Mouse (Mus musculus) heart, embryonic 13.5 days (tissue): ENCODE data around the gene E130308A19Rik. TPM values are rescaled to one million over a fixed set of nuclear protein-coding genes. Genes with fewer than 3 reads are reported as not detected.

Source experiments
- ATAC-seq: fragments of 200-750 bp; cut with Nextera tagmentation; 2 replicates; pipeline ENCODE4 v1.8.0; 2017; ENCODE audit warnings: moderate TSS enrichment; ENCODE audit not compliant: insufficient number of reproducible peaks, low FRiP score, low TSS enrichment; ENCODE audit errors: extremely low read depth
- H3K27ac ChIP-seq: fragments of 300-500 bp; sonication (generic); replicated peaks from 2 replicates; pipeline ENCODE4 v1.5.1; 2015; ENCODE audit warnings: moderate library complexity, mild to moderate bottlenecking, inconsistent platforms
- H3K27me3 ChIP-seq: fragments of 300-500 bp; sonication (generic); replicated peaks from 2 replicates; pipeline ENCODE4 v1.6.1; 2015; ENCODE audit warnings: mild to moderate bottlenecking, inconsistent platforms
- H3K36me3 ChIP-seq: fragments of 300-500 bp; sonication (generic); 2 replicates; pipeline ENCODE4 v1.6.1; 2015; ENCODE audit warnings: mild to moderate bottlenecking, inconsistent platforms
- H3K4me1 ChIP-seq: fragments of 300-500 bp; sonication (generic); 2 replicates; pipeline ENCODE4 v1.6.1; 2015; ENCODE audit warnings: inconsistent platforms
- H3K4me2 ChIP-seq: fragments of 300-500 bp; sonication (generic); 2 replicates; pipeline ENCODE4 v1.6.1; 2015; ENCODE audit warnings: inconsistent platforms, mild to moderate bottlenecking, moderate library complexity
- H3K4me3 ChIP-seq: fragments of 300-500 bp; sonication (generic); 2 replicates; pipeline ENCODE4 v1.5.1; 2015; ENCODE audit warnings: moderate library complexity, mild to moderate bottlenecking, inconsistent platforms
- H3K9ac ChIP-seq: fragments of 300-500 bp; sonication (generic); 2 replicates; pipeline ENCODE4 v1.6.1; 2015; ENCODE audit warnings: inconsistent platforms, mild to moderate bottlenecking, moderate library complexity
- H3K9me3 ChIP-seq: fragments of 300-500 bp; sonication (generic); 2 replicates; pipeline ENCODE4 v1.6.1; 2016; ENCODE audit warnings: inconsistent platforms
- WGBS: fragments of 180-500 bp; shearing (Covaris S2); methylation state at CpG from one replicate; pipeline ENCODE4 v1.1.7; 2015; ENCODE audit warnings: mixed read lengths; 5-methylcytosine and 5-hydroxymethylcytosine counted together
- polyA plus RNA-seq: library from polyadenylated mRNA; unstranded; fragments of >200 nt; fragmentation: Nextera tagmentation; extraction: Ambion mirVana; gene quantifications from 2 replicates; pipeline ENCODE4 v1.2.1, GENCODE M21; 2015

The E130308A19Rik gene
- polyA plus RNA-seq, 1 experiment from 2014 or later, result 20.5 TPM

DNA sequence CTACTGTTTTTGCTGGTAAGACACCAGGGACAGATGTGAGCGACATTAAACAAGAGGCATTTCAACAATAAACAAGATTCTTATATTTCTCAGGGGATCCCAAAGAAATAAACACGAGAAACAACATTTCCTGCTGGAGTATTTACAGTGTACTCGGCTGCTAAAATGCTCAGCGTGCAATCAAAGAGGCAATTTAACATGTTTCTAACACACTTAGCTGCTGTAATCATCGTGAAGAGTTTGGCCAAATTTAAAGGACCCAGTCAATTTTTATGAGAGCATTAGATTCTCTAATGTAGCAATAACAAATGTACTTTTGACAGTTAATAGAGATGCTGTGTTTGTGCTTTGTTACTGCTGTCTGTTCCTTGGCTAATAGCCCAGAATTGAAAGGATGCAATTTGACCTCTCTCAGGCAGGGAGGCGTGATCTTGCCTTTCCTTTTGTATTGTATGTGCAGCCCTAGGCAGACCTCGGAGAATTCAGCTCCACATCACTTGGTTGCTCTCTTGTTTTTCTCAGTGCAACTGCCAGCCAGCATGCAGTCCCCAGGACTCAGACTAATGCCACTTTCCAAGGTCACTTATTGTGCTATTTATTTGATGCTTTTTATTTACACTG, 139.5 kb downstream of the E130308A19Rik start:
- Histone ChIP-seq H3K4me1 (peaks cover 24% of the 10 kb centered on the region), H3K4me3 (no peak overlapping the region), H3K9me3 (no peaks in the 10 kb centered on the region), H3K27ac (peak overlapping the region; percentile 66), H3K4me2 (peak overlapping the region; percentile 40), H3K27me3 (no peaks in the 10 kb centered on the region), H3K9ac (no peak overlapping the region), H3K36me3 (peaks cover 15% of the 10 kb centered on the region)
- WGBS, result 35% methylated on average over 7 of the region's 7 CpGs
- ATAC-seq, result no peak

DNA sequence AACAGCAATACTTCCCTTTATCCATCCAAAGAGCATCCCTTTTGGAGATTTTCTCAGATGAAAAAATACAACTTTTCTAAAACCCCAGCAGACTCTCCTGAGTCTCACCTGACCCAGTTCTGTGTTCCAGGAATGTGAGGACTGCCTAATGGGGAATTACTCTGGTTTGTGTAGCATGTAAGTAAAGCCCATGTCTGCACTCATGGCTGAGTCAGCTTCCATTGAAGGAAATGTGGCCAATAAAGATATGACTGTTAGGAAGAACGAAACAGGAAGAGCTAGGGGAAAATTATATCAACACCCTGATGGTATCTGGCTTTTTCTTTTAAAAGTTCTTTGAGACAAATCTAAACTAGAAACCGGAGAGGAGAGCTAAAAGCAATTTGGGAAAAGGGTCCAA, 141.7 kb downstream of the E130308A19Rik start:
- no peak for ATAC-seq
- no peaks in the 10 kb centered on the region for H3K27me3 ChIP-seq
- 72% methylated on average over 2 of the region's 2 CpGs for WGBS
- H3K36me3 ChIP-seq, result peaks cover 36% of the 10 kb centered on the region
- H3K4me2 ChIP-seq, result no peak overlapping the region
- H3K27ac ChIP-seq, result no peak overlapping the region
- H3K4me3 ChIP-seq, result no peak overlapping the region
- no peaks in the 10 kb centered on the region for H3K9me3 ChIP-seq
- peaks cover 31% of the 10 kb centered on the region for H3K4me1 ChIP-seq
- no peak overlapping the region for H3K9ac ChIP-seq

DNA sequence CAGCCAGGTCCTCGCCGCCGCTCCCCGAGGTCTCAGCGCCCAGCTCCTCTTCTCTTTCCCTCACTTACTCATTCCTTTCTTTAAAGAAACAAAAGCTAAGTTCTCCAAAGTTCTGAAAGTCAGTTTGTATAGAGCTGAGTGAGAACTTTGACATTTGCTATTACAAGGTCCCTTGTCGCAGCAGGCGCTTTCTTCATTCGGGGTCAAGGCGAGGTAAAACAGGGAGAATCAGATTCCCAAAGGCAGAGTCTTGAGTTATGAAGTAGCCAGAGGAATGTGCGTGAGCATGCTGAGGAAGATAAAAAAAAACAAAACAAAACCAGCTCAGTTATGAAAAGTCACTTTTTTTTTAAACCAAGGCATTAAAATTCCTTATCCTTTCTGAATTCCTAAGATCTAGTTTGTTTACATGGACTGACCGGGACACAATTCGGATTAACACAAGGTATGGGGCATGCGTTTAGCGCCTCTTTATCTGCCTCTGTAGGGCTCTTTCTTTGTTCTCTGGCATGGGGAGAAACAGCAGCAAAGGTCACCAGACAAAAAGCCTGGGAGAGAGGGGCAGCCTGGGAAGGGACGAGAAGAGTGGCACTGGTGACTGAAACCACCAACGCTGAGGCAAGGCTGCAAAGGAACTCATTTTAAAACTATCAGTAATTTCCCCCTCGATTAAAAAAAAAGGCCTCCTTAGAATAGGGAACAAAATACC, 146.3 kb downstream of the E130308A19Rik start:
- 0 out of 2 replicates have a peak overlapping the region, but pooled peaks have one; percentile 21 for H3K9ac ChIP-seq
- H3K36me3 ChIP-seq, result peaks cover 64% of the 10 kb centered on the region
- ATAC-seq, result no peak
- H3K4me2 ChIP-seq, result no peak overlapping the region
- WGBS, result 59% methylated on average over 17 of the region's 17 CpGs
- H3K27ac ChIP-seq, result peak overlapping the region; percentile 66
- no peak overlapping the region for H3K4me3 ChIP-seq
- peaks cover 18% of the 10 kb centered on the region for H3K4me1 ChIP-seq
- no peaks in the 10 kb centered on the region for H3K9me3 ChIP-seq
- H3K27me3 ChIP-seq, result no peaks in the 10 kb centered on the region

DNA sequence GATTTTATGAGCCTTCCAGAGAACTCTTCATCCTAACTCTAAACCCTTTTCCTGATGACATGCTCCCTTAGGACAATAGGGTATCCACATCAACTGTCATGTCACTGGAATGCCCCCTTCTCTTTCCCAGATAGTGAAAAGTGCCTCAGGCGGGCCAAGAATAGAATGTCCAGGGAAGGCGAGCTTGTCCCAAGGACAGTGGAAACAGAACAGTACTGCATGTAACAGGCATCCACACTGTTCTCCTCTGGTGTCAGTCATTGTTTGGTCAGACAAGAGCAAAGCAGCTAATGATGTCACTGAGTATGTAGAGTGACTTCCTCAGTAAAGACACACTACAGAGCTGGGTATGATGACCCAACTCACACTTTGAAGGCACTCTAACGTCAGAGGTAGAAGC, 151.8 kb downstream of the E130308A19Rik start:
- ATAC-seq, result 0 out of 2 replicates have a peak, but pooled peaks have one; percentile 59
- Histone ChIP-seq H3K4me2 (no peak overlapping the region), H3K4me1 (peaks cover 34% of the 10 kb centered on the region), H3K4me3 (no peak overlapping the region), H3K27ac (peak overlapping the region; percentile 87), H3K36me3 (peaks cover 39% of the 10 kb centered on the region), H3K9ac (peak overlapping the region; percentile 25; the same call in 1 of the 2 replicates), H3K27me3 (no peaks in the 10 kb centered on the region), H3K9me3 (no peaks in the 10 kb centered on the region)
- WGBS, result 45% methylated on average over 3 of the region's 3 CpGs

DNA sequence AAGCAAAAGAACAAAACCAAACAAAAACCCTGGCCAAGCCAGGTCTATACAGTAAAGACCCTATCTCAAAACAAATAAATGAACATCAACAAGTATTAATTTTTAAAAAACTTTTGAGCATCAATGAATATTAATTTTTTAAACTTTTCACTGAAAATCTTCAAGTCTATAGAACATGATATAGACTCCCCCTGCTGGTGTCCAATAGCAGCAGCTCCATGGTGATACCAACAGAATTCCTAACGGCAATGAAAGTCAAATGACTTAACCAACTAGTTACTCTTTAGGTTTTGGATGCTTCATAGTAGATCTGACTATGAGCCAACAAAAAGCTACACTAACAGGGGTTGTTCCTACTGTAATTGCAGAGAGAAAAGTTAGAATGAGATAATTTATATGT, 154.6 kb downstream of the E130308A19Rik start:
- WGBS, result 14% methylated on average over 1 of the region's 1 CpGs
- ATAC-seq, result no peak
- H3K9ac ChIP-seq, result no peak overlapping the region

DNA sequence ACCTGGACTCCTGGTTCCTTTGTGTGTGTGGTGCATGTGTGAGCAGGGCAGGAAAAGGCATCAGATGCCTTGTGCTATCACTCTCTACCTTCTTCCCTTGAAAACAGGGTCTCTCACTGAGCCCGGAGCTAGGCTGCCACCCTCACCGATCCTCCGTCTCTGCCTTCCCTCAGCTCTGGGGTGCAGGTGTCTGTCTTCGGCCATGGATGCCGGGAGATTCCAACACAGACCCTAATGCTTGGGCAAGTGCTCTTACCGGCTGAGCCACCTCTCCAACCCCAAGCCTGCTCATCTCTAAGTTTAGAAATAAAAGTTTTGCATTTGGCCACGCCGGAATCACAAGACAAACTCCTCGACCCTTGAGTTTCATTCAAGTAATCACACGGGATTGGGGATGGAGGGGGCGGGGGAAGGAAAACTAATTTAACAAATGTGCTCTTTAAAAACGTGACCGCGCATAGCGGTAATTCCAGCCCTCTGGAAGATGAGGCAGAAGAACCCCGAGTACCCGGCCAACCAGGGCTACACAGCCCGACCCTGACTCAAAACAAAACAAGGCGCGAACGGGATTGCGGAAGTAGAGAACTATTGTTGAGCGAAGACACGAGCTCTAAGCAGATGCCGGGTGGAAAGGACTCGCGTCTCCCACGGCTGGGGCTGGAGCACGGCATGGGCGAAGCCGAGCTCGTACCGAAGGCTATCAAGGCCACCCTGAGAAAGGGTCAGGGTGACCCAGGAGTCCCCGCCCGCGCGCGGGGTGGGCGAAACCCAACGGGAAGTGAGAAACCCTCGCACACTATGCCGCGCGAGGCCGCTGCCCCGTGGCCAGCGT, 157.1 kb downstream of the E130308A19Rik start:
- Histone ChIP-seq H3K27ac (peak overlapping the region; percentile 81), H3K4me1 (peaks cover 21% of the 10 kb centered on the region), H3K4me3 (peak overlapping the region; percentile 97), H3K4me2 (peak overlapping the region; percentile 91), H3K9ac (peak overlapping the region; percentile 87), H3K27me3 (no peaks in the 10 kb centered on the region), H3K9me3 (no peaks in the 10 kb centered on the region), H3K36me3 (peaks cover 10% of the 10 kb centered on the region)
- peak; percentile 16 for ATAC-seq
- WGBS, result under 1% methylated on average over 47 of the region's 47 CpGs

More for the DNA sequence above, 154.6 kb downstream of the E130308A19Rik start:
- H3K4me2 ChIP-seq, result no peak overlapping the region
- peaks cover 31% of the 10 kb centered on the region for H3K4me1 ChIP-seq
- no peaks in the 10 kb centered on the region for H3K27me3 ChIP-seq
- no peak overlapping the region for H3K27ac ChIP-seq
- H3K4me3 ChIP-seq, result no peak overlapping the region
- peaks cover 18% of the 10 kb centered on the region for H3K36me3 ChIP-seq
- H3K9me3 ChIP-seq, result no peaks in the 10 kb centered on the region

DNA sequence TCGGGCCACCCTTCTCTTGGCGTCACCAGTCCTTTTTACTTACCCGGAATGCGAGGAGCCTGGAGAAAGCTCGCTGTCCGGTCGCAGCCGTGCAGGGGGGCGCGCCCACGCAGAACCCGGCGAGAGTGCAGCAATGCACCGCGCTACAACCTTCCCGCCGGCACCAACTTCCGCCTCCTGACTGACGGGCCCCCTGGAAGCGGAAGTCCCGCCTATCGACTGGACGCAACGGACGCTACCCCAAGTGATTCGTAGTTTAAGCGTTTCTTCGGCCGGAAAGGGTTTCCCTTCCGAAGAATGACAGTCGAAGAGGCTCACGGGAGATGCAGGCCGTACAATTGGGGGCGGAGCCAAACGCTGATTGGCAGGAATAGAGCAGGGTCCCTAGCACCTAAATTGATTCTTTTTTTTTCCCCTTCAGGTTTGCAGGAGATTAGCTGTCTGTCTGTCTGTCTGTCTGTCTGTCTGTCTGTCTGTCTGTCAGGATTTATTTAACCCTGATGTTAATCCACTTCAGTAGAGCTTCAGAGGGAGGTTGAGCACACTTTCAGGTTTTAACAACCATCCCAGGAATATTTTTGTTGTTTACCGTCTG, 157.8 kb downstream of the E130308A19Rik start:
- Histone ChIP-seq H3K4me1 (peaks cover 15% of the 10 kb centered on the region), H3K4me2 (peak overlapping the region; percentile 91), H3K9ac (peak overlapping the region; percentile 87), H3K4me3 (peak overlapping the region; percentile 97), H3K36me3 (peaks cover 7% of the 10 kb centered on the region), H3K9me3 (no peaks in the 10 kb centered on the region), H3K27me3 (no peaks in the 10 kb centered on the region), H3K27ac (peak overlapping the region; percentile 81)
- peak; percentile 93 for ATAC-seq
- WGBS, result under 1% methylated on average over 36 of the region's 36 CpGs

DNA sequence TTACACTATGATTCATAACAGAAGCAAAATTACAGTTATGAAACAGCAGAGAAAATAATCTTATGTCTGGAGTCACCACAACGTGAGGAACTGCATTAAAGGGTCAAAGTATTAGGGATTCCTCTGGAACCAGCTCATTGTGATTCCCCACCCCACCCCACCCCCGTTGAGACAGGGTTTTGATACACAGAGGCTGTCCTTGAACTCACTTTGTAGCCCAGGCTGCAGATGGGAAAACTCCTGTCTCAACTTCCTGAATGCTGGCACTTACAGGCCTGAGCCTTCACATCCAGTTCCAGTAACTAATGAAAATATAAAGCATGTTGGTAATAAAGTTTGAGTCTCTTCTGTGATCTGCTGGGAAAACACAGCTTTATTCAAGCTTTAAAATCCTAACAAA, 159.4 kb downstream of the E130308A19Rik start:
- Histone ChIP-seq H3K9ac (no peak overlapping the region), H3K4me2 (no peak overlapping the region), H3K4me3 (no peak overlapping the region), H3K36me3 (no peaks in the 10 kb centered on the region), H3K9me3 (no peaks in the 10 kb centered on the region), H3K27me3 (no peaks in the 10 kb centered on the region), H3K27ac (no peak overlapping the region), H3K4me1 (peaks cover 12% of the 10 kb centered on the region)
- no peak for ATAC-seq
- 29% methylated on average over 2 of the region's 2 CpGs for WGBS

DNA sequence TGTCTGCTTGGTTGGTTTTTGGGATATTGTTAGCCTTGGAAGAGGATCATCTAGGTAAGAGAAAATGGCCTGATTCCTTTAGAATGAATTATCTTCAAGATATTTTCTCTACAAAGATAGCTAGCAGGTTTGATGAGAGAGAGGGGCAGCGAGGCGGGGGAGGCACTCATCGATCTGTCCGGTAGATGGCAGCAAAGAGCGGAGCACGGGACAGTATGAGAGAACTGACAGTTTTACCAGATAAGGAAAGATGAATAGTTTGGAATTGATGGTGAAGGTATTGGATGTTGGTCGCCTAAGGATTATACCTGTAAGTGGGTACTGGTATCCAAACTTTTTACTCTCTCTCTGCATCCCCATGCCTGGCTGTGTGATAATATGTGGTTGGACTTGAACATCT, 160.7 kb downstream of the E130308A19Rik start:
- Histone ChIP-seq H3K4me3 (no peak overlapping the region), H3K9ac (no peak overlapping the region), H3K4me1 (peaks cover 9% of the 10 kb centered on the region), H3K27ac (no peak overlapping the region), H3K9me3 (no peaks in the 10 kb centered on the region), H3K36me3 (no peaks in the 10 kb centered on the region), H3K27me3 (no peaks in the 10 kb centered on the region), H3K4me2 (no peak overlapping the region)
- WGBS, result 0% methylated on average over 7 of the region's 7 CpGs
- no peak for ATAC-seq

DNA sequence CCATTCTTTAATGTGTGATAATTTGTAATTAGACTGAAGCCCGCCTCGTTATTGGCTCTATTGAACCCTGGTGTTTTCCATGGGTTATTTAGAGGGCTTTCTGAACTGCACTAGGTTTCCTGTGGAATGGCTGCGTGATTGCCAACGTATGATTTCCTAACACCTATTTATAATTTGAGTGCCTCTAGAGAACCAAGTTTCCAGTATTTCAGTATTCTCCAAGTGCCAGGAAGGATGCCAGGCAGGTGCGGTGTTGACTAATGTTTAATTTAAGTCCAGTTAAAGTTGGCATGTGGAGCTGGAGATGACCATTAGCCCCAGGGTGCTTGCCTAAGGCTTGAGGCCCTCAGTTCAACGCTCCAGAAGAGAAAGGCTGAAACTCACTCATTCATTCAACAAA, 161.1 kb downstream of the E130308A19Rik start:
- Histone ChIP-seq H3K27me3 (no peaks in the 10 kb centered on the region), H3K9me3 (no peaks in the 10 kb centered on the region), H3K4me1 (peaks cover 6% of the 10 kb centered on the region), H3K4me2 (no peak overlapping the region), H3K36me3 (no peaks in the 10 kb centered on the region), H3K9ac (no peak overlapping the region), H3K27ac (no peak overlapping the region), H3K4me3 (no peak overlapping the region)
- ATAC-seq, result no peak
- WGBS, result 63% methylated on average over 6 of the region's 6 CpGs

DNA sequence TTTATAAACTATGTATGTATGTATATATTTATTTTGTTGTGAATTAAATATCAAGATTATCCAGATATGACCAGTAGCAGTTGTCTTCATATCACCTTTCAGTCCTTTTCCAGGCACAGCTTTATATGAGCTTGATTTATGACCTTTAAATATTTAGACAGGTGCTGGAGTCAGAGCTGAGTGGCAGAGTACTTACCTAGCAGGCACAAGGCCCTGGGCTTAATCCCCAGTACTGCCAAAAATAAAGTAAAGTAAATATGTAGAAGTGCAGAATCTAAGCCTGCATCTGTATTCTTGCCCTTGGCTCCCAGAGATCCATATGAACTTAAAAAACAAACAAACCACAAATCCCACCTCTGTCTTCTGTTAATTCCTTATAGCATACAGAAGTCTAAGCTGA, 163.0 kb downstream of the E130308A19Rik start:
- ATAC-seq, result no peak

More for the DNA sequence above, 163.0 kb downstream of the E130308A19Rik start:
- Histone ChIP-seq H3K27ac (no peak overlapping the region), H3K9ac (no peak overlapping the region), H3K4me3 (no peak overlapping the region), H3K27me3 (no peaks in the 10 kb centered on the region), H3K4me2 (no peak overlapping the region), H3K9me3 (no peaks in the 10 kb centered on the region), H3K4me1 (no peaks in the 10 kb centered on the region), H3K36me3 (no peaks in the 10 kb centered on the region)
